Mouse (Mus musculus): ENCODE measurements around the gene Klhl21. TPM values are rescaled to one million over a fixed set of nuclear protein-coding genes. Genes with fewer than 3 reads are reported as not detected.

Klhl21 gene
- polyA plus RNA-seq, 1 experiment from 2014 or later: 12.5 TPM

DNA sequence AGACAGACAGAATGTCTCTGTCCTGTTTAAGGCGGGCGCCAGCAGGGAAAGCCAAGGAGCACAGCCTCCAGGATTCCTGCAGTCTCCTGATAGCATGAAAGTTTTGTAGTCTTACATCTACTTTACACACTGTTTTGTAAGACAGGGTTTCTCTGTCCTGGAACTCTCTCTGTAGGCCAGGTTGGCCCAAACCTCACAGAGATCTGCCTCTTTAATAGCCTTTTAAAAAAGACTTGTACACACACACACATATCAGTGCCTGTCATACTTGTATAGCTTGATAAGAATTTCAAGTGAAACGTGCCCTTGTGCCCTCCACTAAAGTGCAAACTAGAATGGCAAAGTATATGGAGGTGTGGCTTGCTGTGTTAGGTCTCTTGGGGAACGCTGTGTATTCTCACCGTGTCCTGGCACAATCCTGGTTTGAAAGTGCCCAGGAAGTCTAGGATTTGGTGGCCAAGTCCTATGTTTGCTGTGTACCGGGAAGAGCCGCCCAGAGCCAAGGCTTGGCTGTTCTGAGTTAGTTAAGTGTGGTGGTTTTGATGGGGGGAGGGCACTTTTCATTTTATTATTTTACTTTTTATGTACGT lies 2.7 kb downstream of the Klhl21 start:
- Histone ChIP-seq H3K4me3 (replicated peaks) (peak overlapping the region; percentile 85), H3K9me3 (replicated peaks) (no peaks in the 10 kb centered on the region), H3K4me1 (peaks cover 55% of the 10 kb centered on the region), H3K36me3 (peaks cover 42% of the 10 kb centered on the region), H3K4me2 (peak overlapping the region; percentile 94), H3K9ac (peak overlapping the region; percentile 67), H3K27ac (no peak overlapping the region), H3K27me3 (no peaks in the 10 kb centered on the region)
- 81% methylated on average over 8 of the region's 8 CpGs for WGBS
- ATAC-seq (replicated peaks; ENCODE audit: low FRiP score): no peak

DNA sequence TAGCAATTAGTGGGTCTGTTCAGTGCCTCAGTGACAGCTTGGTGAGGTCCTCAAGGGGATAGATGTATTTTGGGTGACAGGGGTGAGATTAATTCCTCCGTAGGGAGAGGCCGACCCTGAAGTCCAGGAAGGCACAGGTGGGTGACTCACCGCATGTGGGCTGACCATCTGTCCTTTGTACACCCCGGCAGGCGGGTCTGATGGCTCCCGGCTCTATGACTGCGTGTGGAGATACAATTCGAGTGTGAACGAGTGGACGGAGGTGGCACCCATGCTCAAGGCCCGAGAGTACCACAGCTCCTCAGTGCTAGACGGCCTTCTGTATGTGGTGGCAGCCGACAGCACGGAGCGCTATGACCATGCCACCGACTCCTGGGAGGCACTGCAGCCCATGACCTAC lies 3.5 kb downstream of the Klhl21 start:
- Histone ChIP-seq H3K27me3 (no peaks in the 10 kb centered on the region), H3K9me3 (replicated peaks) (no peaks in the 10 kb centered on the region), H3K4me3 (replicated peaks) (no peak overlapping the region), H3K4me2 (no peak overlapping the region), H3K4me1 (peaks cover 48% of the 10 kb centered on the region), H3K27ac (no peak overlapping the region), H3K9ac (no peak overlapping the region), H3K36me3 (peaks cover 47% of the 10 kb centered on the region)
- ATAC-seq (replicated peaks; ENCODE audit: low FRiP score): no peak
- WGBS: 89% methylated on average over 16 of the region's 16 CpGs

DNA sequence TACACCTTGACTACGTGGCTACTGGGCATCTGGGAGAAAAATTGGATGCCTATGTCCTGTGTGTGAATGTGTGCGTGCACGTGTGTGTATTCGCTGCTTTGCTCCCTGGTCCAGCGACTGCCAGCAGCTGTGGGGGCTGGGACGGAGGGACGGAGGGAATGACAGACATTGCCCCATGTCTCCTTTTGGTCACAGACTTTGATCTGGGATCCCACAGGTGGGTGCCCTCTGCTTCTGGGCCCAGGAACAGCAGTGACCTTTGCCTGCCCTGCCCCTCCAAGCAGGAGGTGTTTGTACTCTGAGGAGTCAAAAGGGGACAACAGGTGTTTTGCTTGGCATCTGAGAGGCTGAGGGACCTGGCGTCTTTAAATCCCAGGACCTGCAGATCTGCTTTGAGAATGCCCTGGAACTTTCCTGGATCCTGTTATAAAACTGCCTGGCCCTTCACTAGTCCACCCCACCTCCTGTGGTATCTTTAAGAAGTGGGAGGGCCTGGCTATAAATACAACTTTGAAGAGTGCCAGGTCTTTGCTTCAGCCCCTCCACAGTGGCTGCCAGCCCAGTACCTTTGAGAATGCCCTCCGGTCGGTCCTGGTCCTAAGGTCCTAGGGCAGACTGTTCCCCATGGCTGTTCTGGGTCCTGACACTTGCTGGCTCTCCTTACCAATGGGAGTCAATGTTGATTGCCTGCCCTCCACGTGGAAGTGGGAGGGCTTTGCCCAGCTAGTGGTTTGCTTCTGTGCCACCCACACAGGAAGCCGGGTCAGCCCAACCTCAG lies 4.6 kb downstream of the Klhl21 start:
- Histone ChIP-seq H3K4me2 (no peak overlapping the region), H3K9ac (no peak overlapping the region), H3K27me3 (no peaks in the 10 kb centered on the region), H3K9me3 (replicated peaks) (no peaks in the 10 kb centered on the region), H3K4me3 (replicated peaks) (no peak overlapping the region), H3K27ac (no peak overlapping the region), H3K4me1 (peaks cover 37% of the 10 kb centered on the region), H3K36me3 (peaks cover 52% of the 10 kb centered on the region)
- no peak for ATAC-seq (replicated peaks; ENCODE audit: low FRiP score)
- WGBS: 78% methylated on average over 12 of the region's 12 CpGs

DNA sequence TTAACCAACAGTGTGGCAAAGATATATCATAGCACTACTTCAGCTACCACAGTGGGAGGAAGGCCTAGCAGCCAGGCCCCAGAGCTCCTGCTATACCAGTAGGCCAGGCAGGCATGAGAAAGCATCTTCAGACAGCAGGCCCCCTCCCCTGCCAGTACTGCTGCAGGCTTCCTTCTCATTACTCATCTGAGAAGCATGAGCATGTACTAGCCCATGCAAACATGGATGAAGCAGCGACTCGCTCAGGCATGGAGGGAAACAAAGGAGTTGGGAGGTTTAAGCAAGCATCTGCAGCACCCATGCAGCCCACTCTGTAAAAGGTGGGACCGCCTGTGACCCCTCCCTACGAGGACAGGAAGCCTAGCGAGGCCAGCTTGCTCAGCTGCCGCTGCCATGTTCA lies 10.5 kb downstream of the Klhl21 start:
- Histone ChIP-seq H3K36me3 (peaks cover 90% of the 10 kb centered on the region), H3K9ac (no peak overlapping the region), H3K4me3 (replicated peaks) (no peak overlapping the region), H3K4me2 (no peak overlapping the region), H3K9me3 (replicated peaks) (no peaks in the 10 kb centered on the region), H3K27me3 (no peaks in the 10 kb centered on the region), H3K27ac (no peak overlapping the region), H3K4me1 (peaks cover 9% of the 10 kb centered on the region; the same call in 1 of the 2 replicates)
- 86% methylated on average over 6 of the region's 6 CpGs for WGBS
- ATAC-seq (replicated peaks; ENCODE audit: low FRiP score): no peak

DNA sequence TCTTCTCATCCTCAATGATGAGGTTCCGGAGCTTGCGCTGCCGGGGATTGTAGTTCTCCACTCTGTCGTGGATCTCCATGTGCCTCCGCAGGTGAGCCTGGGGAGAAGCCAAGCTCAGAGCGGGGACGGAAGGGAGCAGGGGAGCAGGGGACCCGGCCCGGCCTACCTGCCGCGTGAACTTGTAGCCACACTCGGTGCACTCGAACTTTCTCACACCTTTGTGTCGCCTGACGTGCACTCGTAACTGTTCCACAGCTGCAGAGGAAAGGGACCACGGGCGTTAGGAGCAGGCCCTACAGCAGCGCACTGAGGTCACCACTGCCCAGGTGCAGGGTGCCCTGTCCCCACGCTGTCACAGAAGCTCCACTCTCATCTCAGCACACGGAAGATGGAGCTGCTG lies 11.4 kb downstream of the Klhl21 start:
- Histone ChIP-seq H3K4me1 (peaks cover 17% of the 10 kb centered on the region), H3K4me2 (no peak overlapping the region), H3K4me3 (replicated peaks) (no peak overlapping the region), H3K9me3 (replicated peaks) (no peaks in the 10 kb centered on the region), H3K27ac (no peak overlapping the region), H3K27me3 (no peaks in the 10 kb centered on the region), H3K9ac (no peak overlapping the region), H3K36me3 (peaks cover 90% of the 10 kb centered on the region)
- 91% methylated on average over 21 of the region's 21 CpGs for WGBS
- no peak for ATAC-seq (replicated peaks; ENCODE audit: low FRiP score)

DNA sequence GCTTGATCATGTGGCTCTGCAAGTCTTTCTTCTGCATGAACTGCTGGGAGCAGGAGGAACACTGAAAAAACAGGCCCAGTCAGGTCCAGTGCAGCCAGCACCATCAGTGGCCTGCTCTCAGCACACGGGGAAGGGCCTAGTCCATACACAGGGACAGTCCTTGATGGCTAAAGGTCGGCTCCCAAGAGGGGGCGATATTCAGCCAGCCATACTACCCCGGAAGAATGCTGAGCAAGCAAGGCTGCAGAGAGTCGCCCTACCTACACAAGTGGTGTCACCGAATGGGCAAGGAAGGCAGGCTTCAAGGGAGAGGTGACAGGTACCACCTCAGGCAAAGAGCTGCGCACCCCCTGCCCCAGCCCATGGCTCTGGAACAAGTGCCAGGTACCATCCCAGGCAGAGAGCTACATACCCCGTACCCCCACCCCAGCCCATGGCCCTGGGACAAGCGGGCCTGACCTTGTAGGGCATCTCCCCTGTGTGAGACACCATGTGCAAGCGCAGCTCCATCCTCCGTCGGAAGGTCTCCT lies 13.0 kb downstream of the Klhl21 start:
- no peak for ATAC-seq (replicated peaks; ENCODE audit: low FRiP score)
- H3K27ac ChIP-seq: no peak overlapping the region
- H3K4me2 ChIP-seq: no peak overlapping the region
- H3K4me3 ChIP-seq (replicated peaks): no peak overlapping the region
- H3K36me3 ChIP-seq: peaks cover 82% of the 10 kb centered on the region
- H3K9ac ChIP-seq: no peak overlapping the region
- 81% methylated on average over 12 of the region's 12 CpGs for WGBS
- H3K4me1 ChIP-seq: peaks cover 33% of the 10 kb centered on the region
- no peaks in the 10 kb centered on the region for H3K9me3 ChIP-seq (replicated peaks)
- no peaks in the 10 kb centered on the region for H3K27me3 ChIP-seq

DNA sequence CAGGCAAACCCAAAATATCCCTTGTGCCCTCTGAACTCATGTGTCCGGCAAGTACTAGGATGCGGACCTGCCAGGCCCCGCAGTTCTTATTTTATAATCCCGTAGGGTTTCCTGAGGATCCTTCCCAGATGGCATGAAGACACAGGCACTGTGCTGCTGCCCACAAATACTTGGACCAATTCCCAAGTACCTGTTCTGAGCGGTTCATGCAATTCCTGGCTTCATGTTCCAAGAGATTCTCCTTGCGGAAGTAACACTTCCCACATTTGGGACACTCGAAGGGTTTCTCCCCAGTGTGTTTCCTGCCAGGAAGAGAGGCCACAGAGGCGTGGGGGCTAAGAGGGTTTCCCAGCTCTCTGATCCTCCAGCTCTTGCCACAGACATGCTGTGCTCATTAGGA lies 13.9 kb downstream of the Klhl21 start:
- Histone ChIP-seq H3K9me3 (replicated peaks) (no peaks in the 10 kb centered on the region), H3K27ac (no peak overlapping the region), H3K9ac (no peak overlapping the region), H3K4me3 (replicated peaks) (no peak overlapping the region), H3K27me3 (no peaks in the 10 kb centered on the region), H3K4me1 (peaks cover 37% of the 10 kb centered on the region), H3K36me3 (peaks cover 79% of the 10 kb centered on the region), H3K4me2 (no peak overlapping the region)
- WGBS: 89% methylated on average over 8 of the region's 8 CpGs
- ATAC-seq (replicated peaks; ENCODE audit: low FRiP score): no peak

DNA sequence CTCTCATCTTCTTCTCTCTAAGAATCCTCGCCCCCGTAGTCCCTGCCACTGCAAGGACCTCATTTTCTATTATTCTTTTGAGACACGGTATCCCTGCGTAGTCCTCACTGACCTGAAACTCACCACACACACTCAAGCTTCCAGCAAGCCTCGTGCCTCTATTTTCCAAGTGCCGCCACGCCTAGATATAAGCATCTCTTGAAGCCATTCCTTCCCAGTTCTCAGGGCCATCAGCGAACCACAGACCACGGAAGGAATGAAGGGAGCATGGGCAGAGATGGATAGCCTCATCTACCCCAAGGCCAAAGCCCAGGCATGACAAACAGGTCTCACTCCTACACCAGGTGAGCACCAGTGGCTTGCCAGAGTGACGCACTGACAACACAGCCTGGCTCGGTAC lies 15.9 kb downstream of the Klhl21 start:
- Histone ChIP-seq H3K9me3 (replicated peaks) (no peaks in the 10 kb centered on the region), H3K9ac (no peak overlapping the region), H3K36me3 (peaks cover 64% of the 10 kb centered on the region), H3K27ac (no peak overlapping the region), H3K4me3 (replicated peaks) (no peak overlapping the region), H3K27me3 (no peaks in the 10 kb centered on the region), H3K4me1 (peaks cover 50% of the 10 kb centered on the region), H3K4me2 (no peak overlapping the region)
- ATAC-seq (replicated peaks; ENCODE audit: low FRiP score): no peak
- WGBS: 93% methylated on average over 11 of the region's 11 CpGs

DNA sequence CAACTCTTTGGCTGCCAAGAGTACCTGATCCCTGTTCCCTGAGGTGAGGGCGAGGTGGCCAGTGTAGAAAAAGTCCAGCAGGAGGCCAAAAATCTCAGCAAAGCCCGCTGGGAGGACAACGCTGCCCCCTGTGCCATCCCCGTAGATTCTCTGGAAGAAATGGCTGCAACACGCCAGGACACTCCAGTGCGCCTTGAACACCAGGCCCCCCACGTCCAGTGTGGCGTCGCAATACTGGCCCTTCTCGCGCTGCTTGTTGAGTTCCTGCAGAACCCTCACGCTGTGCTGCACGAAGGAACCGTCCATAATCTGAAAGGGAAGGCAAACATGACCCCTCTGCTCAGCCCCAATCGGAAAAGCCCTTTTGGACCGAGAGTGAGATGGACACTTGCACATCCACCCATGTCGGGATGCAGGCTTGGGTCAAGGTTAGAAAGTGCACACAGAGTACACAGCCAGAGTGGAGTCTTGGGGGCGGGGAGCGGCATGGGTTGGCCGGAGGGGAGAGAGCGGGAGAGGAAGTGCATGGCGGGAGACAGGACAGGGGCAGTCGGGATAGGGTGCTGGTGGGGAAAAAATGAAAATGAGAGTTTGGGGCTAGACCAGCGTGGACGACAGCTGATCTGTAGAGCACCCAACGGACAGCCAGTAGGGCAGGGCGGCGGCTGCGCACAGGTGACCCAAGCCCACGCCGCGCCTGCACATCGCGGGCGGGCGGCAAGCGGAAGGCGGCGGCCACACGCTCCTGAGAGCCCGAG lies 18.3 kb downstream of the Klhl21 start:
- ATAC-seq (replicated peaks; ENCODE audit: low FRiP score): peak; percentile 67
- H3K4me2 ChIP-seq: peak overlapping the region; percentile 89
- 3% methylated on average over 40 of the region's 41 CpGs for WGBS
- peak overlapping the region; percentile 85 for H3K27ac ChIP-seq
- peaks cover 40% of the 10 kb centered on the region for H3K36me3 ChIP-seq
- H3K27me3 ChIP-seq: no peaks in the 10 kb centered on the region
- H3K4me3 ChIP-seq (replicated peaks): peak overlapping the region; percentile 76
- peak overlapping the region; percentile 80 for H3K9ac ChIP-seq
- H3K9me3 ChIP-seq (replicated peaks): no peaks in the 10 kb centered on the region
- peaks cover 55% of the 10 kb centered on the region for H3K4me1 ChIP-seq

DNA sequence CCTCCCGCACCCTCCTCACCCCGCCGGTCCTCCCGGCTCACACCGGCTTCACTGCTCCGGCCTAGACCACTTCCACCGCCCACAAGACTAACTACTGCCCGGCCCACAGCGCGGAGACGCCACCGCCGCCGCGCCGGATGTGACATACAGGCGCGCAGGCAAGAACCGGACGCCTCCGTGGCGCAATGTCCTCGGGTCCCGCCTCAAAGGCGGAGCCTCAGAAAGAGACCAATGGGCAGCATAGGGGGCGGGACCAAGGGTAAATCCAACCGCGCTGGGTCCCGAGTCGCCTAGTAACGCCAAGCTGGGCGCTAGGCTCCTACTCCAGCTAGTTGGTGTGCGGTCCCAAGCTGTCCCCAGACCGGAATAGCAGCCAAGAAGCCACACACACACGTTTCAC lies 18.9 kb downstream of the Klhl21 start, which contains the start of gene Zbtb48:
Gene Zbtb48 (minus strand): TSS at position 148 of the 400 bp plus-strand sequence.
- Histone ChIP-seq H3K27ac (peak within 1 kb of the TSS; percentile 85), H3K36me3 (peaks cover 34% of the 10 kb centered on the region), H3K9ac (peak within 1 kb of the TSS; percentile 80), H3K27me3 (no peaks in the 10 kb centered on the region), H3K4me3 (replicated peaks) (peak within 1 kb of the TSS; percentile 76), H3K4me2 (peak within 1 kb of the TSS; percentile 89), H3K4me1 (peaks cover 54% of the 10 kb centered on the region), H3K9me3 (replicated peaks) (no peaks in the 10 kb centered on the region)
- under 1% methylated on average over 35 of the region's 35 CpGs for WGBS
- peak; percentile 98 for ATAC-seq (replicated peaks; ENCODE audit: low FRiP score)

DNA sequence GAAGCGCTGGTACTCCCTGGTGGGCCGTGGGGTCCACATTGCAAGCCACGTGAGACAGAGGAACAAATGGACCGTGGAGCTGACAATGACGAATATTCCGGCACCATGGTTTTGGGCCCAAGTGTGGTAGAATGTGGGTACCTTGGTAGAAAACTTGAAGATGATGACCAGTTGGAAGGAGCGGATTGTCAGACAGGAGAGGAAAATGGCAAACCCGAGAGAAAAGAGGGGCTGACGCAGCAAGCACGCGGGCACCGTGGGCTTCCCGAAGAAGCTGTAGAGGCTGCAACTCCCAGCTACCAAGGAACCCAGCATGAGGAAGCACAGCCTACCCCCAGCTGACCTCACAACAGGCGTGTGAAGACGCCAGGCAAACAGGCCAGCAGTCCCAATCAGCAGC lies 19.9 kb downstream of the Klhl21 start:
- Histone ChIP-seq H3K9ac (peak overlapping the region; percentile 31; the same call in 1 of the 2 replicates), H3K4me3 (replicated peaks) (peak overlapping the region; percentile 76), H3K36me3 (peaks cover 24% of the 10 kb centered on the region), H3K9me3 (replicated peaks) (no peaks in the 10 kb centered on the region), H3K27ac (no peak overlapping the region), H3K4me2 (peak overlapping the region; percentile 89), H3K27me3 (no peaks in the 10 kb centered on the region), H3K4me1 (peaks cover 48% of the 10 kb centered on the region)
- 57% methylated on average over 15 of the region's 15 CpGs for WGBS
- ATAC-seq (replicated peaks; ENCODE audit: low FRiP score): no peak

DNA sequence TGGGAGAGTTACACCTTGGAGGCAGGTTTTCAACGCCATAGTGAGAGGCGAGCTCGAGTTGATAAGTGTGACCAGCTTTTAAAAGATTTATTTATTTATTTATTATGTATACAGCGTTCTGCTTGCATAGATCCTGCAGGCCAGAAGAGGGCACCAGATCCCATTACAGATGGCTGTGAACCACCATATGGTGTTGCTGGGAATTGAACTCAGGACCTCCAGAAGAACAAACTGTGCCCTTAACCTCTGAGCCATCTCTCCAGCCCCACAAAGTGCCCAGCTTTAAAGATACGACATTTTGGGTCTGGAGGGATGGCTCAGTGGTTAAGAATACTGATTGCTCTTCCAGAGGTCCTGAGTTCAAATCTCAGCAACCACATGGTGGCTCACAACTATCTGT lies 20.5 kb downstream of the Klhl21 start:
- peaks cover 46% of the 10 kb centered on the region for H3K4me1 ChIP-seq
- peaks cover 18% of the 10 kb centered on the region; the same call in 1 of the 2 replicates for H3K36me3 ChIP-seq
- 46% methylated on average over 5 of the region's 5 CpGs for WGBS
- H3K9ac ChIP-seq: no peak overlapping the region
- no peak overlapping the region for H3K27ac ChIP-seq
- H3K4me2 ChIP-seq: no peak overlapping the region
- no peak for ATAC-seq (replicated peaks; ENCODE audit: low FRiP score)
- H3K4me3 ChIP-seq (replicated peaks): 0 out of 2 replicates have a peak overlapping the region, but pooled peaks have one; percentile 76
- no peaks in the 10 kb centered on the region for H3K27me3 ChIP-seq
- H3K9me3 ChIP-seq (replicated peaks): no peaks in the 10 kb centered on the region

All from kidney, embryonic 15.5 days (tissue).